Mouse (Mus musculus) kidney, postnatal 0 days (tissue): Measurements from ENCODE around the gene Akap2. TPM values are rescaled to one million over a fixed set of nuclear protein-coding genes. Genes with fewer than 3 reads are reported as not detected.

Experiments
- ATAC-seq: fragments of 200-750 bp; cut with Nextera tagmentation; replicated peaks from 2 replicates; pipeline ENCODE4 v1.8.0; 2017; ENCODE audit warnings: low read depth, moderate number of reproducible peaks, moderate TSS enrichment, moderate library complexity; ENCODE audit not compliant: low FRiP score
- DNase-seq: peaks from one replicate; pipeline ENCODE4 v3.0.0-alpha.2; 2016; ENCODE audit warnings: low spot score
- H3K27ac ChIP-seq: fragments of 300-500 bp; sonication (generic); 2 replicates; pipeline ENCODE4 v1.5.1; 2014; ENCODE audit warnings: mild to moderate bottlenecking
- H3K27me3 ChIP-seq: fragments of 300-500 bp; sonication (generic); 2 replicates; pipeline ENCODE4 v1.6.1; 2014; ENCODE audit warnings: low read length, mixed read lengths; ENCODE audit not compliant: insufficient read depth
- H3K36me3 ChIP-seq: fragments of 300-500 bp; sonication (generic); 2 replicates; pipeline ENCODE4 v1.6.1; 2014; ENCODE audit warnings: low read length, mixed read lengths; ENCODE audit not compliant: insufficient read depth
- H3K4me1 ChIP-seq: fragments of 300-500 bp; sonication (generic); replicated peaks from 2 replicates; pipeline ENCODE4 v1.6.1; 2014; ENCODE audit warnings: antibody characterized with exemption, low read length, mixed read lengths; ENCODE audit not compliant: insufficient read depth
- H3K4me2 ChIP-seq: fragments of 300-500 bp; sonication (generic); 2 replicates; pipeline ENCODE4 v1.6.1; 2014; ENCODE audit warnings: mild to moderate bottlenecking, low read length, moderate library complexity, mixed read lengths
- H3K4me3 ChIP-seq: fragments of 300-500 bp; sonication (generic); replicated peaks from 2 replicates; pipeline ENCODE4 v1.5.1; 2014; ENCODE audit warnings: low read depth, low read length
- H3K9ac ChIP-seq: fragments of 300-500 bp; sonication (generic); 2 replicates; pipeline ENCODE4 v1.6.1; 2014; ENCODE audit warnings: low read depth, low read length
- H3K9me3 ChIP-seq: fragments of 300-500 bp; sonication (generic); replicated peaks from 2 replicates; pipeline ENCODE4 v1.6.1; 2016; ENCODE audit warnings: low read length, inconsistent platforms, mixed read lengths
- CTCF ChIP-seq: IDR thresholded peaks from 2 replicates; pipeline ENCODE4 v1.5.1; 2016; ENCODE audit warnings: antibody characterized with exemption, low read depth, mild to moderate bottlenecking, moderate library complexity
- WGBS: fragments of 180-500 bp; shearing (Covaris S2); extraction: QIAGEN DNeasy Blood & Tissue Kit; methylation state at CpG from one replicate; pipeline ENCODE4 v1.1.7; 2014; 5-methylcytosine and 5-hydroxymethylcytosine counted together
- polyA plus RNA-seq: library from polyadenylated mRNA; unstranded; fragments of >200 nt; fragmentation: Nextera tagmentation; extraction: Ambion mirVana; gene quantifications from 2 replicates; pipeline ENCODE4 v1.2.1, GENCODE M21; 2015

Akap2 gene
- polyA plus RNA-seq, 1 experiment from 2014 or later: 20.5 TPM

DNA sequence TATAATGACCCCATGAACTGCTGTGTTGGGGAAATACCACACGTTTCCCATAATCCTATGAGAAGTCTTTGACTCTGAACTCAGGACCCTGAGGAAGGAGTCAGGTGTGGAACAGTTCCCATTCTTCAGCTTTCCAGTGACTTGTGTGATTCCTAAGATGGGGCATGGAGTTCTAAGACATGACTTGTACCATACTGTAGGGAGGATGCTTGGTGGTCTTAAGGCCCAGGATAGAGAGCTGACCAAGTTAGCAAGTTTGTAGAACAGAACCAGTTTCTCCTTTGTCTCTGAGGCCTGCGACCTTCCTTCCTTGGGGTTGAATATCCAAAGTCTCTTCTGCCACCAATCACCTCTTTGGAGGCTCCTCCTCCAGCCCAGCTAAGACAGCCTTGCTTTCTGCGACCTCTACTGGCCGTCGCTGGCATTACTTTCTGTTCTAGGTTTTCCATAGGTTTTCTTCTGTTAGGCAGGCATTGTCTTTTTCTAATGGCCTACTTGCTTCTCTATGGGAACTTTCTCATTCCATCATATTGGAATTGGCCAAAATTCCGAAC, 162.4 kb downstream of the Akap2 start:
- no peak overlapping the region for H3K4me3 ChIP-seq
- DNase-seq (peak; percentile 92), ATAC-seq (peak; percentile 54; the same call in 1 of the 2 replicates)
- H3K36me3 ChIP-seq: no peaks in the 10 kb centered on the region
- H3K27ac ChIP-seq: no peak overlapping the region
- peak; percentile 96 for TF ChIP-seq CTCF
- H3K4me2 ChIP-seq: no peak overlapping the region
- no peaks in the 10 kb centered on the region for H3K9me3 ChIP-seq
- WGBS: 13% methylated on average over 6 of the region's 6 CpGs
- H3K27me3 ChIP-seq: no peaks in the 10 kb centered on the region
- H3K9ac ChIP-seq: no peak overlapping the region
- peaks cover 4% of the 10 kb centered on the region; the same call in 1 of the 2 replicates for H3K4me1 ChIP-seq

DNA sequence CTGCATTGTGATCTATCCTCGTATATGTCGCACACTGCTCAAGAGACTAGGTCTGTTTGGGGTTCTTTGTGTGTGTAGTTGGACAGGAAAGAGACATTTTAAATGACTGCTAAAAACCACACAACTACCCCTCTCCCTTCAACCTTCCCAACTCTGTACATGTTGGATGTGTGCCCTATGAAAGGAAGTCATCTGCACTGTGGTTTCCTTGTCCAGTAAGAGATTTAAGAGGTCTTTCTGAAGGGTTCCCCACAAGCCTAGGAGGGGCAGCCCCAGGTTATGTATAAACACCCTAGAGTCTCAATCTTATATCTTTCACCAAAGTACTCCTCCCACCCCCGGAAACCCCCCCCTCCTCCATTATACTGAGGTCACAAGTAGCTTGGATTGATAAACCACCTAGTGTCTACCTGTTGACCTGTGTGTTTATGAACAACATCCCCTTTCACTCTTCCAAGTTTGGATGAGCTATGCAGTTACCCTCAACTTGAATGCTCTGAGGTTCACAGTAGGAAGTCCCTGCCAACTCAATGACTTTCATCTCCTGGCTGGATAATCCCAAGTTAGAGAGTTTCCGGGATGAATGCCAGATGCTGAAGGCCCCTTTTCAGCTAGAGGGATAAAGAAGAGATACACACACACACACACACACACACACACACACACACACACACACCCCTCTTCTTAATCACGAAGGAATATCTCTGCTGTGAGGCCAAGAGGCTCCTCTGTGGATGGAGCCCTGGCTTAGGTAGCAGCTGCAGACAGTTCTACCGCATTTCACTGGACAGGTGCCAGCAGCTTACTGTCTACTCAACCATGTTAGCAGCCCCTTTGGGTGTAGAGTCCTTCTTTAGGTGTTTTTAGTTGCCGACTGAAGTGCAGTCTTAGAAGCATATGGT, 166.3 kb downstream of the Akap2 start:
- DNase-seq (peak; percentile 35), ATAC-seq (no peak)
- peaks cover 4% of the 10 kb centered on the region; the same call in 1 of the 2 replicates for H3K4me1 ChIP-seq
- WGBS: 50% methylated on average over 7 of the region's 7 CpGs
- H3K9ac ChIP-seq: no peak overlapping the region
- no peak for TF ChIP-seq CTCF
- H3K4me3 ChIP-seq: no peak overlapping the region
- H3K9me3 ChIP-seq: no peaks in the 10 kb centered on the region
- no peaks in the 10 kb centered on the region for H3K27me3 ChIP-seq
- no peak overlapping the region for H3K27ac ChIP-seq
- no peak overlapping the region for H3K4me2 ChIP-seq
- no peaks in the 10 kb centered on the region for H3K36me3 ChIP-seq

DNA sequence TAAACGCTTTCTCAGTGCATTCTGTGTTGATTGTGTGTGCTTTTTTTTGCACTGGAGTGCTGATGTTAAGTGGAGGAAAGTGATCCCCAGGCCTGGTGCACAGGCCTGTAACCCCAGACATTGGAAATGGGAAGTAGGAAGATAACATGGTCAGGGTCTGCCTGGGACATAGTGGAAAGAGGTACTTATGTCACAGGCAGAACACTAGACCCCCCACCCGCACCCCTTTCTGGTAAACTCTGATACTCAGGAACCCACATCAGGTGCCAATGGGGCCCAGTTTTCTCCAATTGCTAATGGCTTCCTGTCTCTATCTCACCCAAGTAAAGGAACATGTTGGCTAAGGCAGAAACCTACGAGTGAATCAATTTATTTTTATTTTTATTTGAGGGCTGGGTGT, 167.1 kb downstream of the Akap2 start:
- Histone ChIP-seq H3K36me3 (no peaks in the 10 kb centered on the region), H3K9ac (no peak overlapping the region), H3K4me2 (no peak overlapping the region), H3K9me3 (no peaks in the 10 kb centered on the region), H3K27ac (no peak overlapping the region), H3K4me1 (peaks cover 4% of the 10 kb centered on the region; the same call in 1 of the 2 replicates), H3K4me3 (no peak overlapping the region), H3K27me3 (no peaks in the 10 kb centered on the region)
- WGBS: 82% methylated on average over 3 of the region's 3 CpGs
- DNase-seq (no peak), ATAC-seq (no peak)
- TF ChIP-seq CTCF: no peak

DNA sequence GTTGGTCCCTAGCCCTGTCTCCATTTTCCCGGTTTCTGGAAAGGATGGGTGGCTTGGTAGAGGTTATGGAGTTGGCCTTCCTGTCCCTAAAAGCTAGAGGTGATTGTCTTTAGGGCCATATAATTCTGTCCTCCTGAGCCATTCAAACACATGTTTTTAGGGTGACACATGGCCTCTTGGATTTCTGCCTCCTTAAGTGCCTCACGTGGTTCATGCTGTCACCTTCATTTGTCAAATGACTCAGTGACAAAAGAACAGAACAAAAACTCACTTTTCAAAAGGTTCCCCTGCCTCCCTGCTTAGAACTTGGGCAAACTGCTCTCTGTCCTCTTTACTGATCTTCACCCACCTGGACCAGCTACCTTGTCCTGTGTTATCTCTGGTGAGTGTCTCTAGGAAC, 167.7 kb downstream of the Akap2 start:
- no peak for ATAC-seq
- H3K4me3 ChIP-seq: no peak overlapping the region

DNA sequence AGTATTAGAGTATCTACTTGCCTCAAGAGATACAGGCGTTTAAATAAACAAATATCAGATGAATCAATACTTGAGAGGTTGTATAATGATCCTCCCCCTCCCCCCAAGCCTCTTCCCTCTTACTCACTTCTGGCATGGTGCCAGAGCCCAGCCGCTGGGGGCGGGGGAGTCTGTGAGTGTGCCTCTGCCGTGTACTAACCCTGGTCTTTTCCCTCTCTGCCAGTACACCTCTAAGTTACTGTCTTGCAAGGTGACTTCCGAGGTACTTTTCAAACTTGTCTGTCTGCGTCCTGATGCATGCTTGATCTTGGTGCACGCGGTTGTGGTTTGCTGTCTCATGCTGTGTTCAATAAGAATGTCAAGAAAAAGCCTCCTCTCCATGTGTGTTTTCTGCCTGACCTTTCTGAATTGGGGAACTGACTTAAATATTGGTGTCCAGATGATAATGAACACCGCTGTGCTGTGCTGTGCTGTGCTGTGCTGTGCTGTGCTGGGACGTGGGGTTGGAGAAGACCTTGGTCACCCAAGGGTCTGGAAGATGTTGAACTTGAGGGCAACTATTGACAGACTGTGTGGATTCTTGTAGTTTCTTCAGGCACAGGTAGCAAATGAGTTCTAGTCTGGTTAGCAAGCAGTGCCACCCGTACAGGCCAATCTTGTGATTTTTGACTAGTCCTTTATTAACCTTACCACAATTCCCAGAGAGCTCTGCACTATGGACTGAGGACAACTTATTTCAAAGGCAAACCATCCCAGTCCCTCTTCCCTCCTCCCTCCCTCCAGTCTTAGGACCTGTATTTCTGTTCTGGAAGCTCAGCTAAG, 168.8 kb downstream of the Akap2 start:
- Histone ChIP-seq H3K4me1 (peaks cover 4% of the 10 kb centered on the region; the same call in 1 of the 2 replicates), H3K36me3 (no peaks in the 10 kb centered on the region), H3K27ac (no peak overlapping the region), H3K9me3 (no peaks in the 10 kb centered on the region), H3K4me3 (no peak overlapping the region), H3K9ac (no peak overlapping the region), H3K4me2 (no peak overlapping the region), H3K27me3 (no peaks in the 10 kb centered on the region)
- TF ChIP-seq CTCF: no peak
- ATAC-seq (no peak), DNase-seq (no peak)
- 64% methylated on average over 11 of the region's 11 CpGs for WGBS

More for the DNA sequence above, 167.7 kb downstream of the Akap2 start:
- Histone ChIP-seq H3K4me2 (no peak overlapping the region), H3K36me3 (no peaks in the 10 kb centered on the region), H3K9me3 (no peaks in the 10 kb centered on the region), H3K27me3 (no peaks in the 10 kb centered on the region), H3K9ac (no peak overlapping the region), H3K4me1 (peaks cover 4% of the 10 kb centered on the region; the same call in 1 of the 2 replicates), H3K27ac (no peak overlapping the region)
- DNase-seq: no peak
- 70% methylated on average over 2 of the region's 2 CpGs for WGBS
- no peak for TF ChIP-seq CTCF

DNA sequence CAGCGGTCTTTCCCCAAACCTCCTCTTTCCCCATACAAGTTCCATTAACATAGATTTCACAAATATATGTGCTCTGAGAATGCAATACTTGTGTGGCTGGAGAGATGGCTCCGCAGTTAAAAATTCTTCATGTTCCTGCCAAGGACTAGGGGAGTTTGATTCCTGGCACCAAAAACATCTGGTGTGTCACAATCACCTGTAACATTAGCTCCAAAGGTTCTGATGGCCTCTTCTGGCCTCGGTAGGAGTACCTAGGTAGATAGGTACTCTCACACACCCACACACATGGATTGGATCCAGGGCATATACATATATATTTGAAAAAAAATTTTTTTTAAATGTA, 169.4 kb downstream of the Akap2 start:
- H3K9me3 ChIP-seq: no peaks in the 10 kb centered on the region
- 89% methylated on average over 3 of the region's 3 CpGs for WGBS

More for the DNA sequence above, 169.4 kb downstream of the Akap2 start:
- Histone ChIP-seq H3K4me3 (no peak overlapping the region), H3K9ac (no peak overlapping the region), H3K27me3 (no peaks in the 10 kb centered on the region), H3K27ac (no peak overlapping the region), H3K4me2 (no peak overlapping the region), H3K36me3 (no peaks in the 10 kb centered on the region), H3K4me1 (peaks cover 4% of the 10 kb centered on the region; the same call in 1 of the 2 replicates)
- ATAC-seq: no peak
- no peak for DNase-seq
- TF ChIP-seq CTCF: no peak
